Mouse (Mus musculus) heart, adult 2 months (tissue): Measurements from ENCODE around the gene Zbtb25. TPM values are rescaled to one million over a fixed set of nuclear protein-coding genes. Genes with fewer than 3 reads are reported as not detected.
A peak's percentile ranks its signal among the peaks of the same experiment; 100 is the strongest.

Source experiments
- DNase-seq, 2 experiments: peaks; one replicate each; pipeline ENCODE4 v3.0.0; 2021
- H3K27ac ChIP-seq: fragments of 200-600 bp; 2 replicates; pipeline ENCODE4 v1.8.1; 2022
- H3K27me3 ChIP-seq: fragments of 200-500 bp; 2 replicates; pipeline ENCODE4 v1.6.1; 2012; ENCODE audit warnings: mild to moderate bottlenecking, low read length, inconsistent platforms, mixed read lengths; ENCODE audit not compliant: control insufficient read depth, insufficient read depth
- H3K36me3 ChIP-seq: fragments of 200-500 bp; 2 replicates; pipeline ENCODE4 v1.6.1; 2012; ENCODE audit warnings: low read length, inconsistent platforms; ENCODE audit not compliant: control insufficient read depth, insufficient read depth
- H3K4me1 ChIP-seq: fragments of 200-500 bp; 2 replicates; pipeline ENCODE4 v1.6.1; 2011; ENCODE audit warnings: low read length; ENCODE audit not compliant: control insufficient read depth, insufficient read depth
- H3K4me3 ChIP-seq: fragments of 200-600 bp; 2 replicates; pipeline ENCODE4 v1.8.1; 2022
- H3K79me2 ChIP-seq: fragments of 200-500 bp; replicated peaks from 2 replicates; pipeline ENCODE4 v1.6.1; 2012; ENCODE audit warnings: mild to moderate bottlenecking, inconsistent platforms, low read length, moderate library complexity, mixed read lengths; ENCODE audit not compliant: control insufficient read depth, insufficient read depth
- H3K9ac ChIP-seq: fragments of 200-500 bp; 2 replicates; pipeline ENCODE4 v1.6.1; 2012; ENCODE audit warnings: low read depth, mild to moderate bottlenecking, control low read depth, inconsistent platforms, low read length, mixed read lengths
- CTCF ChIP-seq: fragments of 200-600 bp; IDR thresholded peaks from 2 replicates; pipeline ENCODE4 v1.8.1; 2022; ENCODE audit warnings: antibody characterized with exemption, mild to moderate bottlenecking, moderate library complexity
- EP300 ChIP-seq: fragments of 200-500 bp; IDR thresholded peaks from 2 replicates; pipeline ENCODE4 v1.6.1; 2011; ENCODE audit warnings: low read depth, low read length, control low read depth; ENCODE audit not compliant: insufficient read depth
- POLR2A ChIP-seq: fragments of 200-500 bp; IDR thresholded peaks from 2 replicates; pipeline ENCODE4 v1.6.1; 2011; ENCODE audit warnings: mild to moderate bottlenecking, low read depth, low read length, control low read depth; ENCODE audit not compliant: insufficient read depth
- WGBS: fragments of 180-500 bp; shearing (Covaris S2); methylation state at CpG from one replicate; pipeline ENCODE4 v1.1.7; 2018; 5-methylcytosine and 5-hydroxymethylcytosine counted together
- intact Hi-C: fragments of 180-260 bp; cut with DNase I; formaldehyde crosslinking; loops from one replicate; pipeline ENCODE4 v1.15.1; 2025
- polyA plus RNA-seq: library from polyadenylated mRNA; depleted of rRNA; stranded (reverse); fragments of >200 nt; gene quantifications from 2 replicates; pipeline ENCODE4 v1.2.3, GENCODE M21; 2012
- total RNA-seq, 2 experiments: library from RNA; stranded (reverse); gene quantifications; 2 replicates each; pipeline ENCODE4 v1.2.3; 2021

Gene Zbtb25
- total and polyA plus RNA-seq, 3 experiments = 6.0 to 7.9 (median 6.8) TPM

DNA sequence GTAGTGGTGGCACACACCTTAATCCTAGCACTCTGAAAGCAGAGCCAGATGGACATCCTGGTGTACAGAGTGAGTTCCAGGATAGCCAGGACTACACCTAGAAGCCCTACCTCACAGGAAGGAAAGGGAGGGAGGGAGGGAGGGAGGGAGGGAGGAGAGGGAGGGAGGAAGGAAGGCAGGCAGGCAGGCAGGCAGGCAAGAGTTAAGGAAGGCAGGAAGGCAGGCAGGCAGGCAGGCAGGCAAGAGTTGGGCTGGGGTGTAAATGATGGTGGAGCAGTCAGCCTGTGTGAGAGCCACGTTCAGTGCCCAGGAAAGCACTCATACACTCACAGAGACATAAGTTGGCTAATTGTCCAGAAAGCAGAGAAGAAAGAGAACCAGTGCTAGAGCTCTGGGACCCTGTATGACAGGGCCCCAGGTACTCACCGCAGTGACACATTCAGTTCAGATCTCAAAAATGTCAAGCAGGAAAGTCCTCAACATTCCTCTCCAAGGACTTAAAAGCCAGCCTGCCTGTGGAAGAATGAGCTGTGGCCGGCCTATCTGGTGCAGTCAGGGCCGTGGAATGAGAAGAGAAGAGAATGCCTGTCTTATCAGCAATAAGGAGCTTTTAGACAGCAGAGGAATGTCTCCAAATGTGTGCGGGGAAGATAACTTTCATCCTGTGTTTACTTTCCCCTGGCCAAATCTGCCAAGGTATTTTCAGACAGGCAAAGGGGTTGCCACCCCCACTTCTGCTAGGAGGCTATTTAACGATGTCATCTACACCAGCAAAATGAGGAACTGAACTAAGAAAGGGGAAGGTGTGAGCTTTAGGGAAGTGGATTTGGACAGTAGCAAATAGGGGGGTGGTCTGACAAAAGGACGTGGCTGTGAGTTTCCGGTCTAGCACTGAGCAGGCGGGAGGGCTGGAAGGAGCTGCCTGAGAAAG is 50.9 kb downstream of the Zbtb25 start:
- H3K4me1 ChIP-seq = peaks cover 4% of the 10 kb centered on the region
- 26% methylated on average over 9 of the region's 9 CpGs for WGBS
- peak in 1 of 2 experiments; percentile 24 for DNase-seq
- intact Hi-C loops = no loop called here
- H3K36me3 ChIP-seq = no peaks in the 10 kb centered on the region
- no peaks in the 10 kb centered on the region for H3K79me2 ChIP-seq
- no peak overlapping the region for H3K4me3 ChIP-seq
- H3K9ac ChIP-seq = peak overlapping the region; percentile 16; the same call in 1 of the 2 replicates
- TF ChIP-seq CTCF (no peak), POLR2A (no peak), EP300 (no peak)
- H3K27me3 ChIP-seq = no peaks in the 10 kb centered on the region
- no peak overlapping the region for H3K27ac ChIP-seq

DNA sequence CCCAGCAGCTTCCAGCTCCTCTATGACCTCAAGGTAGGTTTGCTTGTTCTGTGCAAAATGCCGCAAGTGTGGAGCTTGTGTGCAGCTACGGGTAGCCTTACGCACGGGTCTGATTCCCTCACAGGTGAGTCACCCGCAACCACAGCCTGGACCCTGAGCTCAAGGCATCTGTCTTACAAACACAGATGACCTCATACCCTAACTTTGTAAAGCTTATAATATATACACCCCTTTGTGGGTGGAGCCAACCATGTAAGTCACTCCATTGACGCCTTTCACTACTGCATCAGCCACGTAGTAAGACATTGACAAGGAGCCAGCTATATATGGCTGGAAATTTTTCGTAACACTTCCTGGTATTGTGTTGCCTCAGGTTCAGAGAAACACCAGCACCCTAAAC is 57.5 kb downstream of the Zbtb25 start:
- WGBS = 70% methylated on average over 8 of the region's 8 CpGs
- H3K27me3 ChIP-seq = no peaks in the 10 kb centered on the region
- H3K27ac ChIP-seq = no peak overlapping the region
- peaks cover 8% of the 10 kb centered on the region for H3K36me3 ChIP-seq
- H3K79me2 ChIP-seq = no peaks in the 10 kb centered on the region
- H3K9ac ChIP-seq = no peak overlapping the region
- no peak overlapping the region for H3K4me3 ChIP-seq
- no peak for TF ChIP-seq POLR2A
- no peak for TF ChIP-seq EP300
- TF ChIP-seq CTCF = no peak
- intact Hi-C loops = no loop called here
- DNase-seq = no peak
- peaks cover 12% of the 10 kb centered on the region for H3K4me1 ChIP-seq

DNA sequence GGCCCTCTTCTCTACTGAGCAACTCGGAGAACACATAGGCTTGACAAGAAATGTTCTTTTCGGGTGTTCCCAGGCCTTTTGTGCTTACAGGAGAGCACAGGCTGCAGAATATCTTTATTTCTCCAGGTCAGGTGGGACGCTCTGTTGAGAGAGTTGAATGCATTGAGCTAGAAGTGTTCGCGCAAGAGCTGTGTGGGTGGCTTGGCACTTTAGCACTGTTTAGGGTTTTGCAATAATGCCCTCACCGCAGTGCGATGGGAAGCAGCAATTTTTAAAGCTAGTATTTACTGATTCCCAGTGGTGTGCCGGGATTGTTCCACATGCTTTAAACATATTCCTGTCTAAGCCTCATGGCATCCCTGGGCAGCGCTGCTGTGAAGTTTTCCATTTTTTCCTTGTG is 58.2 kb downstream of the Zbtb25 start:
- Histone ChIP-seq H3K9ac (no peak overlapping the region), H3K4me3 (no peak overlapping the region), H3K27me3 (no peaks in the 10 kb centered on the region), H3K27ac (no peak overlapping the region), H3K4me1 (peaks cover 19% of the 10 kb centered on the region), H3K36me3 (peaks cover 8% of the 10 kb centered on the region), H3K79me2 (no peaks in the 10 kb centered on the region)
- no peak for TF ChIP-seq EP300
- DNase-seq = no peak
- intact Hi-C loops = no loop called here
- 96% methylated on average over 9 of the region's 9 CpGs for WGBS

DNA sequence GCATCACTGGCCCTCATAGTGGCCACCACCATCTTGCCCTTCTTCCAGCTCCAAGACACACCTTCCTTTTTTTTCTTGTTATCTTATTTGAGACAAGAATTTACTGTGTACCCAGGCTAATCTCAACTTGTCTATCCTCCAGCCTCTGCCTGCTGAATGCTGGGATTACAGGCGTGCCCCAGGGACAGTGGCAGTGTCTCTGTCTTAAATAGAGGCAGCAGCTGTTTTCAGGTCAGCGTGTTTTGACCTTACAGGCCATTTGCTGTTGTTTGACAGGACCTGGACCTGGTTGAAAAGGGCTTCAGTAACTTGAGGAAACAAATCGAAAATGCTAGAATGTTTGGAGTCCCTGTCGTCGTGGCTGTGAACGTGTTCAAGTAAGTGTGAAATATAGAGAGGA is 58.8 kb downstream of the Zbtb25 start:
- peaks cover 19% of the 10 kb centered on the region for H3K4me1 ChIP-seq
- no peaks in the 10 kb centered on the region for H3K27me3 ChIP-seq
- intact Hi-C loops = no loop called here
- H3K79me2 ChIP-seq = no peaks in the 10 kb centered on the region
- DNase-seq = no peak
- H3K9ac ChIP-seq = no peak overlapping the region
- H3K4me3 ChIP-seq = no peak overlapping the region
- peak overlapping the region; percentile 53 for H3K27ac ChIP-seq
- TF ChIP-seq EP300 (no peak), CTCF (no peak), POLR2A (no peak)
- WGBS = 63% methylated on average over 6 of the region's 6 CpGs
- peaks cover 8% of the 10 kb centered on the region for H3K36me3 ChIP-seq

DNA sequence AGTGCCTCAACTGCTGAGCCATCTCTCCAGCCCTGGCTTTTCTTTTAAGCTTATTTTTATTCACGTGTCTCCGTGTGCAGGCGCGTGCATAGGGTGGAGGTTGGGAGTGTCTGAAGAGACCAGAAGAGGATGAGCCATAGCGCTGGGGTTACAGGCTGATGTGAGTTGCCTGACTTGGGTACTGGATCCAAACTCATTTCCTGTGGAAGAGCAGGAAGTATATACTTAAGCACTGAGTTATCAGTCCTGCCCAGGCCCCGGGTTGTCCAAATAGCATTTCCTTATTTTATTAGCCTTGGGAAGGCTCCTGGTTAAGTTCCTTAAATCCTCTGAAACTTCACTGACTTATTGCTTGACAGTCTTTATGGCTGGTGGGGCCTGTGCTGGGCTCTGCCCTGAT is 59.4 kb downstream of the Zbtb25 start:
- Histone ChIP-seq H3K27me3 (no peaks in the 10 kb centered on the region), H3K4me3 (no peak overlapping the region), H3K27ac (peak overlapping the region; percentile 53), H3K36me3 (peaks cover 8% of the 10 kb centered on the region), H3K4me1 (peaks cover 19% of the 10 kb centered on the region), H3K9ac (no peak overlapping the region), H3K79me2 (no peaks in the 10 kb centered on the region)
- WGBS = 51% methylated on average over 6 of the region's 6 CpGs
- TF ChIP-seq CTCF (no peak), EP300 (no peak), POLR2A (no peak)
- intact Hi-C loops = no loop called here
- DNase-seq = no peak

DNA sequence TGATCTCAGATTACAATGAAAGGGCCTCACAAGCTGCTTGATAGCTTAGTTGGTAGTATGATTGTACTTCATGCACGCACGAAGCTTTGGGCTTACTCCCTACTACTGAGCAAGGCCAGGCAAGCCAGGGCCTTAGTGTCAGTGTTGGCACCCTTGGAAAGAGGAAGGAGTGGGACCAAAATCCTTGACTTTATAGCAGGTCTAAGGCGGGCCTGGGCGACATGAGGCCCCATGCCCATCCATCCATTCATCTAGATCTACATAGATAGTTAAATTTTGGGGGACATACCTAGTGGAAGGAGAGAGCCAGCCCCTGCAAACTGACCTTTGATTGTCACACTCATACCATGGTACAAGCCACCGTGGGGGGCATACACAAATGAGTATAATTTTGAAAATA is 61.0 kb downstream of the Zbtb25 start:
- H3K27me3 ChIP-seq = no peaks in the 10 kb centered on the region

More for the DNA sequence above, 61.0 kb downstream of the Zbtb25 start:
- Histone ChIP-seq H3K27ac (peak overlapping the region; percentile 67), H3K4me3 (no peak overlapping the region), H3K79me2 (no peaks in the 10 kb centered on the region), H3K4me1 (peaks cover 22% of the 10 kb centered on the region), H3K9ac (no peak overlapping the region), H3K36me3 (peaks cover 8% of the 10 kb centered on the region)
- DNase-seq = no peak
- intact Hi-C loops = no loop called here
- 66% methylated on average over 5 of the region's 5 CpGs for WGBS
- TF ChIP-seq POLR2A (no peak; the same call in 1 of the 2 replicates), EP300 (no peak)
